Mouse (Mus musculus): ENCODE data around the gene Grm8. TPM values are rescaled to one million over a fixed set of nuclear protein-coding genes. Genes with fewer than 3 reads are reported as not detected.
"Not testable (repeated sequence)": the region's sequence is repeated elsewhere in the genome, so short reads cannot be mapped to it uniquely, and the experiment has no call there.

Grm8 gene
- polyA plus RNA-seq, 2 experiments: 1.1 to 1.8 TPM

DNA sequence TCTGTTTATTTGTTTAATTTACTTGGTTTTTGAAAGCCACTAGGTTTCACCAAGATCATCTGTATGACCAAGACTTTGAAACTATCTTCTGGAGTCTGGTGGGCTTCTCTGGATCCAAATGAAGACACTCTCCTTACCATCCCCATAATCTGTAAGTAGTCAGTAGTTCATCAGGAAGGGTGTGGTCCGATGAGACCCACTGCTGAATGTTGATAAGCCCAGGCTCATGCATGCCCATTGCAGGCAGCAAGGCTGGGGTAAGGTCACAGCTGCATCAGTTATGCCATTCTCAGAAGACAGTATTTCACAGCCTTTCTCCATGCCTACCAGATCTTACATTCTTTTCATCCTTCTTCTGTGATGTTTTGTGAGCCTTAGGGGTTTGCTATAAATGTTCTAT lies 247.1 kb downstream of the Grm8 start:
- H3K4me1 ChIP-seq (ENCODE audit: control insufficient read depth, insufficient read depth, low read length): no peaks in the 10 kb centered on the region
- no peak for TF ChIP-seq POLR2A (IDR thresholded peaks at IDR 0.05; ENCODE audit: borderline replicate concordance, extremely low read depth, insufficient read depth, insufficient read length)
- H3K27ac ChIP-seq (replicated peaks; ENCODE audit: low read depth, low read length): no peak overlapping the region
- H3K4me2 ChIP-seq (replicated peaks; ENCODE audit: low read depth, low read length, severe bottlenecking): no peak overlapping the region
- H3K9me3 ChIP-seq (ENCODE audit: control insufficient read depth, low read length): no peaks in the 10 kb centered on the region
- no peaks in the 10 kb centered on the region for H3K36me3 ChIP-seq (ENCODE audit: control insufficient read depth, insufficient read depth, low read length)
- no peak for ATAC-seq (ENCODE audit: low FRiP score, low read depth)
- no peak for DNase-seq (ENCODE audit: low spot score)
- H3K4me3 ChIP-seq (replicated peaks; ENCODE audit: low read length): no peak overlapping the region
- H3K9ac ChIP-seq (ENCODE audit: low read depth, low read length, severe bottlenecking): no peak overlapping the region
- no peaks in the 10 kb centered on the region for H3K27me3 ChIP-seq (ENCODE audit: control insufficient read depth, insufficient read depth, low read length)
- WGBS: 88% methylated on average over 1 of the region's 1 CpGs

DNA sequence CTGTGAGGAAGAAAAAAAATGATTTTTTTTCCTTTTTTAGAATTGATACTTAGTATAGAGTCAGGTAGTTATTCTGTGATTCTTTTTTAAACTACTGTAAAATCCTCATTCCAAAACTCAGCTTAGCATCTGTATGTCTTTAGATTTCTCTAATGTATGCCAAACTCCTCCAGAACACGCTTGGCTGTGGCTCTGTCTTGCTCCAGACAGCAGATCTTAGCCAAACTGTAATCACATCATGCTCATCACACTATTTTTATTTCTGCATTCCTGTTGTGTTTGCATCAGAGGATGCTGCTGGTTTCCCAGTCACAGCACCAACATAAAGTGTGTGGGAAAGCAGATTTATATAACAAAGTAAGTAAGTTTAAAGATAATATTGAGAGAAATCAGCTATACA lies 249.2 kb downstream of the Grm8 start:
- no peak for TF ChIP-seq POLR2A (IDR thresholded peaks at IDR 0.05; ENCODE audit: borderline replicate concordance, extremely low read depth, insufficient read depth, insufficient read length)
- Histone ChIP-seq H3K4me2 (replicated peaks; ENCODE audit: low read depth, low read length, severe bottlenecking) (no peak overlapping the region), H3K36me3 (ENCODE audit: control insufficient read depth, insufficient read depth, low read length) (no peaks in the 10 kb centered on the region), H3K27me3 (ENCODE audit: control insufficient read depth, insufficient read depth, low read length) (no peaks in the 10 kb centered on the region), H3K4me1 (ENCODE audit: control insufficient read depth, insufficient read depth, low read length) (no peaks in the 10 kb centered on the region), H3K4me3 (replicated peaks; ENCODE audit: low read length) (no peak overlapping the region), H3K9me3 (ENCODE audit: control insufficient read depth, low read length) (no peaks in the 10 kb centered on the region), H3K27ac (replicated peaks; ENCODE audit: low read depth, low read length) (no peak overlapping the region), H3K9ac (ENCODE audit: low read depth, low read length, severe bottlenecking) (no peak overlapping the region)
- DNase-seq (ENCODE audit: low spot score): no peak
- no peak for ATAC-seq (ENCODE audit: low FRiP score, low read depth)
- 49% methylated on average over 1 of the region's 1 CpGs for WGBS

DNA sequence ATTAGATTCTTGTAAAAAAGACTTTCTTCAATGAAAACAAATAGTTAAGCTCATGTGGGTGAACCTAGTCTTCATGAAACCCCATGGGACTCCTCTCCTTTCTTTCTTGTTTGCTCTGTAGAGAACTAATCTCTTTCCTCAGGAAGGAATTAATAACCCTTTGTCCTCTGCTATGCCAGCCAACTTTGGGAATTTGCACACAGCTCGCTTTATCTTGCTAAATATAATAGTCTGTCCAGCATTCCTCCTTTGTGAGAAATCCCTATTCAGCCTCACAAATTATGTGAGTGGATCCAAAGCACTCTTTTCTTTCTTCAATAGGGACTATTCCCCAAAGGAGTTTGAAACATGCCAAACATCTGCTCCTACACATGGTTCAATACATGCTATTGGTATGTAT lies 285.3 kb downstream of the Grm8 start:
- Histone ChIP-seq H3K4me1 (ENCODE audit: control insufficient read depth, insufficient read depth, low read length) (no peaks in the 10 kb centered on the region), H3K27ac (replicated peaks; ENCODE audit: low read depth, low read length) (no peak overlapping the region), H3K4me3 (replicated peaks; ENCODE audit: low read length) (no peak overlapping the region), H3K9me3 (ENCODE audit: control insufficient read depth, low read length) (no peaks in the 10 kb centered on the region), H3K36me3 (ENCODE audit: control insufficient read depth, insufficient read depth, low read length) (no peaks in the 10 kb centered on the region), H3K27me3 (ENCODE audit: control insufficient read depth, insufficient read depth, low read length) (no peaks in the 10 kb centered on the region), H3K4me2 (replicated peaks; ENCODE audit: low read depth, low read length, severe bottlenecking) (no peak overlapping the region), H3K9ac (ENCODE audit: low read depth, low read length, severe bottlenecking) (no peak overlapping the region)
- DNase-seq (ENCODE audit: low spot score) (no peak), ATAC-seq (ENCODE audit: low FRiP score, low read depth) (no peak)
- TF ChIP-seq POLR2A (IDR thresholded peaks at IDR 0.05; ENCODE audit: borderline replicate concordance, extremely low read depth, insufficient read depth, insufficient read length): no peak
- 76% methylated on average over 1 of the region's 1 CpGs for WGBS

DNA sequence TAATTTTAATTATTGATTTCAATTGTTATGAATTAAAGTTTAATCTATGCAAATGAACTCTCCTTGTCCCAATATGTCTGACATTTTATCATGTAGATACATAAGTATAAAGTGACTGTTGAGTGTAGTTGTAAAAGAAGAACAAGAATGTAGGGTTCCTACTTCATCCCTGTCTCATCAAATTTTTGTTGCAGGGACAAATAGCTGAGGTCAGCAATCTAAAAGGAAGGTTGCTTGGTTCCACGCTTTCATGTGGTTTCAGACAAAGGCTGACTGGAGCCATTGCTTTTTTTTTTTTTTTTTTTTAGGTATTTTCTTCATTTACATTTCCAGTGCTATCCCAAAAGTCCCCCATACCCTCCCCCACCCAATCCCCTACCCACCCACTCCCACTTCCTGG lies 298.8 kb downstream of the Grm8 start:
- no peak overlapping the region for H3K9ac ChIP-seq (ENCODE audit: low read depth, low read length, severe bottlenecking)
- no peak overlapping the region for H3K27ac ChIP-seq (replicated peaks; ENCODE audit: low read depth, low read length)
- no peak for DNase-seq (ENCODE audit: low spot score)
- no peak overlapping the region for H3K4me2 ChIP-seq (replicated peaks; ENCODE audit: low read depth, low read length, severe bottlenecking)
- H3K4me3 ChIP-seq (replicated peaks; ENCODE audit: low read length): no peak overlapping the region
- no peaks in the 10 kb centered on the region for H3K9me3 ChIP-seq (ENCODE audit: control insufficient read depth, low read length)
- H3K36me3 ChIP-seq (ENCODE audit: control insufficient read depth, insufficient read depth, low read length): no peaks in the 10 kb centered on the region
- TF ChIP-seq POLR2A (IDR thresholded peaks at IDR 0.05; ENCODE audit: borderline replicate concordance, extremely low read depth, insufficient read depth, insufficient read length): no peak
- ATAC-seq (ENCODE audit: low FRiP score, low read depth): no peak
- 87% methylated on average over 1 of the region's 1 CpGs for WGBS
- H3K27me3 ChIP-seq (ENCODE audit: control insufficient read depth, insufficient read depth, low read length): no peaks in the 10 kb centered on the region
- no peaks in the 10 kb centered on the region for H3K4me1 ChIP-seq (ENCODE audit: control insufficient read depth, insufficient read depth, low read length)

DNA sequence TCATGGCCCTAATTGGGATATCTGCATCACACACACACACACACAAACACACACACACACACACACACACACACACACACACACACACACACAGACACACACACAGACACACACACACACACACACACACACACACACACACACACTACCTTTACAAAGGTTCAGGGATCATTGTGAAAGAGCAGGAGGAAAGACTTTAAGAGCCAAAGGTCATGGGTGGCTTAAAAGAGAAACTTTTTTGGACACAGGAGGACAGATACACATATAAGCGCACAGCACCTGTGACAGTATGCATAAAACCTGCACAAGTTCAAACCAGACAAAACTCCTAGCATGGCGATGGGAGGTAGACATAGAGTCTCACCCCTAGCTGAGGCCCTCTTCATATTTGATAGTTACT lies 315.2 kb downstream of the Grm8 start:
- DNase-seq (ENCODE audit: low spot score); H3K4me2 ChIP-seq (replicated peaks; ENCODE audit: low read depth, low read length, severe bottlenecking); H3K4me1 ChIP-seq (ENCODE audit: control insufficient read depth, insufficient read depth, low read length); H3K27me3 ChIP-seq (ENCODE audit: control insufficient read depth, insufficient read depth, low read length); H3K36me3 ChIP-seq (ENCODE audit: control insufficient read depth, insufficient read depth, low read length); H3K27ac ChIP-seq (replicated peaks; ENCODE audit: low read depth, low read length); H3K4me3 ChIP-seq (replicated peaks; ENCODE audit: low read length); ATAC-seq (ENCODE audit: low FRiP score, low read depth); H3K9me3 ChIP-seq (ENCODE audit: control insufficient read depth, low read length); H3K9ac ChIP-seq (ENCODE audit: low read depth, low read length, severe bottlenecking): not testable (repeated sequence)
- WGBS: 92% methylated on average over 2 of the region's 2 CpGs

DNA sequence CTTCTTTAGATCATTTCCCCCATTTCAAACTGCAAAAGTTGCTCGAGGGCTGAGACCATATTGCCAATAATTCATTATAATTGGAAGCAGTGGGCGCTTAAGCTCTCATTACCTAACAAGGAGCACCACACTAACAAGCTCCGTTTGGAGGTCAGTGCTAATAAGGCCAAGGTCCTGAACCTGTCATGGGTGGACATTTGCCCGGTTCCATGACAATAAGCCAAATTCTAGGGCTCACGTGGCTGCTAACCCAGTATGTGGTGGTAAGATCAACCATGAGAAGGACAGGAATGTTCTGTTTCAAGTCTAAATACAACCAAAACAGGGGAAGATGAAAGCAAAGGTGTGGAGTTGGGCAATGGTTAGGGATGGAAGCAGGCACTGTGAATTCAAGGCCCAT lies 322.2 kb downstream of the Grm8 start:
- H3K9me3 ChIP-seq (ENCODE audit: control insufficient read depth, low read length): no peaks in the 10 kb centered on the region
- H3K4me1 ChIP-seq (ENCODE audit: control insufficient read depth, insufficient read depth, low read length): no peaks in the 10 kb centered on the region
- H3K27ac ChIP-seq (replicated peaks; ENCODE audit: low read depth, low read length): no peak overlapping the region
- DNase-seq (ENCODE audit: low spot score): no peak
- H3K9ac ChIP-seq (ENCODE audit: low read depth, low read length, severe bottlenecking): no peak overlapping the region
- H3K4me2 ChIP-seq (replicated peaks; ENCODE audit: low read depth, low read length, severe bottlenecking): no peak overlapping the region
- TF ChIP-seq POLR2A (IDR thresholded peaks at IDR 0.05; ENCODE audit: borderline replicate concordance, extremely low read depth, insufficient read depth, insufficient read length): no peak
- H3K36me3 ChIP-seq (ENCODE audit: control insufficient read depth, insufficient read depth, low read length): no peaks in the 10 kb centered on the region
- H3K4me3 ChIP-seq (replicated peaks; ENCODE audit: low read length): no peak overlapping the region
- 17% methylated on average over 5 of the region's 5 CpGs for WGBS
- no peak for ATAC-seq (ENCODE audit: low FRiP score, low read depth)
- no peaks in the 10 kb centered on the region for H3K27me3 ChIP-seq (ENCODE audit: control insufficient read depth, insufficient read depth, low read length)
